Mouse (Mus musculus): ENCODE data around the gene Ank2. TPM values are rescaled to one million over a fixed set of nuclear protein-coding genes. Genes with fewer than 3 reads are reported as not detected.

Gene Ank2
- total RNA-seq, 1 experiment from 2014 or later = 0.12 TPM

- no peak for ATAC-seq (ENCODE audit: extremely low read depth, insufficient number of reproducible peaks, low FRiP score, poor library complexity, severe bottlenecking)
Measured at GRCm38 (mm10) chr3:127220859-127221258, 278.3 kb downstream of the Ank2 start.

GRCm38 (mm10) chr3:127213534-127213933 lies 285.6 kb downstream of the Ank2 start:
- no peak for ATAC-seq (ENCODE audit: extremely low read depth, insufficient number of reproducible peaks, low FRiP score, poor library complexity, severe bottlenecking)

- no peak for ATAC-seq (ENCODE audit: extremely low read depth, insufficient number of reproducible peaks, low FRiP score, poor library complexity, severe bottlenecking)
Measured at GRCm38 (mm10) chr3:127211119-127211518, 288.0 kb downstream of the Ank2 start.

GRCm38 (mm10) chr3:127210552-127210951 lies 288.6 kb downstream of the Ank2 start:
- ATAC-seq (ENCODE audit: extremely low read depth, insufficient number of reproducible peaks, low FRiP score, poor library complexity, severe bottlenecking) = no peak

- no peak for ATAC-seq (ENCODE audit: extremely low read depth, insufficient number of reproducible peaks, low FRiP score, poor library complexity, severe bottlenecking)
Measured at GRCm38 (mm10) chr3:127208871-127209270, 290.3 kb downstream of the Ank2 start.

GRCm38 (mm10) chr3:127205883-127206434 lies 293.2 kb downstream of the Ank2 start:
- no peak for ATAC-seq (ENCODE audit: extremely low read depth, insufficient number of reproducible peaks, low FRiP score, poor library complexity, severe bottlenecking)

- no peak for ATAC-seq (ENCODE audit: extremely low read depth, insufficient number of reproducible peaks, low FRiP score, poor library complexity, severe bottlenecking)
Measured at GRCm38 (mm10) chr3:127202484-127203115, 296.6 kb downstream of the Ank2 start.

- no peak for ATAC-seq (ENCODE audit: extremely low read depth, insufficient number of reproducible peaks, low FRiP score, poor library complexity, severe bottlenecking)
Measured at GRCm38 (mm10) chr3:127200789-127201188, 298.4 kb downstream of the Ank2 start.

GRCm38 (mm10) chr3:127199112-127199665 lies 300.0 kb downstream of the Ank2 start:
- ATAC-seq (ENCODE audit: extremely low read depth, insufficient number of reproducible peaks, low FRiP score, poor library complexity, severe bottlenecking) = no peak

- ATAC-seq (ENCODE audit: extremely low read depth, insufficient number of reproducible peaks, low FRiP score, poor library complexity, severe bottlenecking) = no peak
Measured at GRCm38 (mm10) chr3:127198656-127199055, 300.5 kb downstream of the Ank2 start.

- no peak for ATAC-seq (ENCODE audit: extremely low read depth, insufficient number of reproducible peaks, low FRiP score, poor library complexity, severe bottlenecking)
Measured at GRCm38 (mm10) chr3:127188789-127189128, 310.4 kb downstream of the Ank2 start.

GRCm38 (mm10) chr3:127188086-127188788 lies 310.9 kb downstream of the Ank2 start:
- ATAC-seq (ENCODE audit: extremely low read depth, insufficient number of reproducible peaks, low FRiP score, poor library complexity, severe bottlenecking) = no peak

GRCm38 (mm10) chr3:127187081-127187480 lies 312.1 kb downstream of the Ank2 start:
- ATAC-seq (ENCODE audit: extremely low read depth, insufficient number of reproducible peaks, low FRiP score, poor library complexity, severe bottlenecking) = no peak

- ATAC-seq (ENCODE audit: extremely low read depth, insufficient number of reproducible peaks, low FRiP score, poor library complexity, severe bottlenecking) = no peak
Measured at GRCm38 (mm10) chr3:127186239-127186638, 312.9 kb downstream of the Ank2 start.

GRCm38 (mm10) chr3:127183998-127184753 lies 315.0 kb downstream of the Ank2 start:
- ATAC-seq (ENCODE audit: extremely low read depth, insufficient number of reproducible peaks, low FRiP score, poor library complexity, severe bottlenecking) = no peak

GRCm38 (mm10) chr3:127172697-127173096 lies 326.5 kb downstream of the Ank2 start:
- ATAC-seq (ENCODE audit: extremely low read depth, insufficient number of reproducible peaks, low FRiP score, poor library complexity, severe bottlenecking) = no peak

- no peak for ATAC-seq (ENCODE audit: extremely low read depth, insufficient number of reproducible peaks, low FRiP score, poor library complexity, severe bottlenecking)
Measured at GRCm38 (mm10) chr3:127170246-127170645, 328.9 kb downstream of the Ank2 start.

GRCm38 (mm10) chr3:127169114-127169513 lies 330.0 kb downstream of the Ank2 start:
- ATAC-seq (ENCODE audit: extremely low read depth, insufficient number of reproducible peaks, low FRiP score, poor library complexity, severe bottlenecking) = no peak

GRCm38 (mm10) chr3:127163749-127164148 lies 335.4 kb downstream of the Ank2 start:
- no peak for ATAC-seq (ENCODE audit: extremely low read depth, insufficient number of reproducible peaks, low FRiP score, poor library complexity, severe bottlenecking)

Data from neutrophil, adult 5-6 weeks (primary cell).